Mouse (Mus musculus): ENCODE results near the gene Wfdc18.
A peak's percentile ranks its signal among the peaks of the same experiment; 100 is the strongest.

Wfdc18 gene

DNA sequence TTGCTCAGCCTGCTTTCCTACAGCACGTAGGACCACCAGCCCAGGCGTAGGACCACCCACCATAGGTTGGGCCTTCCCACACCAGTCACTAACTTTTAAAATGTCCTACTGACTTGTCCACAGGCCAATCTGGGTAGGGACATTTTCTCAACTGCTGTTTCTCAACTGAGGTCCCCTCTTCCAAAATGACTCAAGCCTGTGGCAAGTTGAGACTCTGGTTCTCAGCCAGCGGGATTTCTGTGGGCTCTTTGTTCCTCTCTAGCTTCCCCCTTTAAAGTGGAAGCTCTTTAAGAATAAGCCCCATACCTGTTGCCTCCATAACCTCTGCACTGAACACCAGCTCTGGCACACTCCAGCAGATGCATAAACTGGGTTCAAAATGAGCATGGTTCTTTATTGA, 34.7 kb downstream of the Wfdc18 start:
- no peak for DNase-seq (ENCODE audit: low spot score)

DNA sequence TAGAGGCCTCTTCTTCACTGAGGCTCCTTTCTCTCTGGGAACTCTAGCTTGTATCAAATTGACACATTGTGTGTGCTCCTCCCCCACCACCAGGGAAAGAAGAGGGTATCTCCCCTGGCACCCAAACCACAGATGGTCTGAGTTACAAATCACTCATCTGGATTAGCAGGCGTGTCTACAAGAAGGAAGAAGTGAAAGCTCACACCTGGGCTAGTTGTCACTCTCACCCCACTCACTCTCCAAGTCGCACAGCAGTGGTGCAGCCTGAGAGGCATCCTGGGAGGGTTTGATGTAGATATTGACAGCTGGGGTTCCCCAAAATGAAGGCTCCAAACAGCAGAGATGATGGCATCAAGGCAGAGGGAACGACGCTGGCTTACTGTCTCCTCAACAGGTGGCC, 37.3 kb downstream of the Wfdc18 start:
- DNase-seq (ENCODE audit: low spot score), result no peak

DNA sequence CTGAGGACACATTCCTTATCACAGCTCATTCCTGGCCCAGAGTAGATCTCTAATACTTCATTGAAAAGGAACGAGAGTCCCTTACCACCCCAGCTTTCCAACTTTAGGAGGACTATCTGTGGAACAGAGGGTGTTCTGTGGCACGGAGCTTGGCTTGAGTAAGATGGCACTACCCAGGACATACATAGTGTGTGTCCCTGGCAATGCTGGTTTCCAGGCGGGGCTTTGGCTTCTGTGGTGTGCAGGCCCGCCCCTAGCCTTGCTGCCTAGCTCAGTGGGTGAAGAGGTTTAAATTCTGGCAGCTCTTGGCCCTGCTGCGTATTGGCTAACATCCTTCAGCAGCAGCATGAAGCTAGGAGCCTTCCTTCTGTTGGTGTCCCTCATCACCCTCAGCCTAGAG, 37.9 kb downstream of the Wfdc18 start, which contains the start of gene Wfdc21:
Gene Wfdc21, plus strand, starts transcription at position 260 of the 400 bp plus-strand sequence.
- no peak for DNase-seq (ENCODE audit: low spot score)

DNA sequence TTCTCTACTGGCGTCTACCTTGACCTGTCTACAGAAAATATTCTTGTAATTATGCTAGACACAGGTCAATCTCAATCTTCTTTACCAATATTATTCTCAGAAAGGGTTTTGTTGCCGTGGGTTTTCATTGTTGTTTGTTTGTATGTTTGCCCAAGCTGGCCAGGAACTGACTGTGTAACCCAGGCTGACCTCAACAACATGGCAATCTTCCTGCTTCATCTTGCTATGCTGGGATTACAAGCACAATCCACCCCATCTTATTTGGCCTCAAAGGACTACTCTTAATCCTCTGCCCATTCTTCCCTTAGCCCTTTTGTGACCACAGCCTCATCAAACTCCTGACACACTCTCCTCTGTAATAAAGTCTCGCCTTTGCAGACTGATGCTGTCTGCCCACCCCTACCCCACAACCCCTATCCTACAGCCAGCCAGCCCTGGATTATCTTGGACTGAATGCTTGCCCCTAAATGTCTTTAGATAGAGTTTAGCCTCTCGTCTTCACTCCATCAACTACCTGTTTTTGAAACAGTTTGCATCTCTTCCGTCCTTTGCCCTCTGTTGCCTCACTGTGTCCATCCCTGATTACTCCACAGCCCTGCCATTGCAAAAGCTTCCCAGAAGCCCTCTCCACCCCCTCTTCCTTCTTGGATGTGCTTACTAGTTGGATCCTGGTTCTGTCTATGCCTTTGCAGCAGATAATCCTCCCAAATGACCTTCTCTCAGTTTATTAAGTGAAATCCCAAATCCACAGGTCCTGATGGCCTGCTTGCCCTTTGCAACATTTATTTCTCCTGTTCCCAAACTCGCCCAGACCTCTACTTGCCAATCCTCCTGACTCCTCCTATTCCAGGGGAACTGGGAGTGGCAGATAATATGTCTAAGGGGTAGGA, 38.8 kb downstream of the Wfdc18 start:
- no peak for DNase-seq (ENCODE audit: low spot score)

DNA sequence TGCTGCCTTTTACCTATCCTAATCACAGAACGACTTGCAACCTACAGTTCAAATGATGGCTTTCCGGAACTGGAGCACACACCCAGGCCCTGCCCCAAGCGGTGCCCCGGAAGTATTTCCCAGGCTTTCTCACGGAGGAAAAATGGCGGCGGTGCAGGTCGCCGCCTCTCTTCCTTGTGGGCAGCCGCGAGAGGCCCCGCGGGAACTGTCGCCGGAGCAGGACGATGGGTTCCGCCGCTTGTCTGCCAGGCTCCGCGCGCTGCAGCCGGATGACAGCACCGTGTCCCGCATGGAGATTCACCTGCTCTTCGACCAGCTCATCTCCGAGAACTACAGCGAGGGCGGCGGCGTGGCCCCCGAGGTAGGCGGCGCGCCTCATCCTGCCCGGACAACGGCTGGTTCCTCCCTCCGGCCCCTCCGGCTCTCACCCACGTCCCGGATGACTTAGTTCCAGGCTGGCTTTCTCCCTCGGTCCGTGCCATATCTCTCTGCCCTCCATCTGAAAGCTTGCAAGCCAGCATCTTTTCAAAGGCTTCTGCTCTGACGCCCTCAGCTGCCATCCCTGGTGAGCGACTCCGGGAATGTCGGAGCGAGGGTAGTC, 44.9 kb downstream of the Wfdc18 start, which contains the start of gene Heatr6:
Gene Heatr6, plus strand, starts transcription at position 116 of the 601 bp plus-strand sequence.
- peak; percentile 84 for DNase-seq (ENCODE audit: low spot score)

DNA sequence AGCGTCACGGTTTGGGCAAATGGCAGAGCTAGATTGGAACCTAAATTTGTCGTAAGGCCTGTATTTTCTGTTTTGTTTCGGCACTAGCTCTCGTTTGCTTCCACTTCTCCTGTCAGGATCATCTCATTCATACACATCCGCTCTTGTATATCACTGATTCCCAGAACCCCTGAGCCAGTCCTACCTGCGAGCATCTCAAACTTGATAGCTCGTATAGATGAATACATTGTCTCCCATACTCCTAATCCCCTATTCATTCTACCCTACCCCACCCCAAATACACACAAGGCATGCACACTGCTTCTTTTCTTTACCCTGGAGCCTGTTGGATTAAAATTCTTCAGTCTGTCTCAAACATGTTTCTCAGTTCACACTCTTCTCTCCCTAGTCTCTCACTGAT, 45.4 kb downstream of the Wfdc18 start:
- DNase-seq (ENCODE audit: low spot score), result no peak
